Mouse (Mus musculus) neural tube, embryonic 13.5 days (tissue): Measurements from ENCODE around the gene Umodl1. TPM values are rescaled to one million over a fixed set of nuclear protein-coding genes. Genes with fewer than 3 reads are reported as not detected.

Experiments
- ATAC-seq: fragments of 200-750 bp; cut with Nextera tagmentation; 2 replicates; pipeline ENCODE4 v1.8.0; 2017; ENCODE audit warnings: low read depth, mild to moderate bottlenecking, moderate TSS enrichment, moderate library complexity
- H3K27ac ChIP-seq: fragments of 300-500 bp; sonication (generic); replicated peaks from 2 replicates; pipeline ENCODE4 v1.5.1; 2015; ENCODE audit warnings: moderate library complexity, mild to moderate bottlenecking, inconsistent platforms
- H3K27me3 ChIP-seq: fragments of 300-500 bp; sonication (generic); 2 replicates; pipeline ENCODE4 v1.6.1; 2015; ENCODE audit warnings: mild to moderate bottlenecking, inconsistent platforms
- H3K36me3 ChIP-seq: fragments of 300-500 bp; sonication (generic); 2 replicates; pipeline ENCODE4 v1.6.1; 2015; ENCODE audit warnings: mild to moderate bottlenecking, inconsistent platforms
- H3K4me1 ChIP-seq: fragments of 300-500 bp; sonication (generic); replicated peaks from 2 replicates; pipeline ENCODE4 v1.6.1; 2015; ENCODE audit warnings: inconsistent platforms
- H3K4me2 ChIP-seq: fragments of 300-500 bp; sonication (generic); 2 replicates; pipeline ENCODE4 v1.6.1; 2015; ENCODE audit warnings: inconsistent platforms, mild to moderate bottlenecking, moderate library complexity
- H3K4me3 ChIP-seq: fragments of 300-500 bp; sonication (generic); 2 replicates; pipeline ENCODE4 v1.5.1; 2015; ENCODE audit warnings: mild to moderate bottlenecking, inconsistent platforms
- H3K9ac ChIP-seq: fragments of 300-500 bp; sonication (generic); 2 replicates; pipeline ENCODE4 v1.6.1; 2015; ENCODE audit warnings: moderate library complexity, mild to moderate bottlenecking, inconsistent platforms
- H3K9me3 ChIP-seq: fragments of 300-500 bp; sonication (generic); 2 replicates; pipeline ENCODE4 v1.6.1; 2016; ENCODE audit warnings: inconsistent platforms
- WGBS: fragments of 180-500 bp; shearing (Covaris S2); methylation state at CpG from one replicate; pipeline ENCODE4 v1.1.7; 2015; 5-methylcytosine and 5-hydroxymethylcytosine counted together
- polyA plus RNA-seq: library from polyadenylated mRNA; unstranded; fragments of >200 nt; fragmentation: Nextera tagmentation; extraction: Ambion mirVana; gene quantifications from 2 replicates; pipeline ENCODE4 v1.2.1, GENCODE M21; 2015

Gene Umodl1
- 0.48 TPM in 1 of 2 replicates, not detected in the other for polyA plus RNA-seq

DNA sequence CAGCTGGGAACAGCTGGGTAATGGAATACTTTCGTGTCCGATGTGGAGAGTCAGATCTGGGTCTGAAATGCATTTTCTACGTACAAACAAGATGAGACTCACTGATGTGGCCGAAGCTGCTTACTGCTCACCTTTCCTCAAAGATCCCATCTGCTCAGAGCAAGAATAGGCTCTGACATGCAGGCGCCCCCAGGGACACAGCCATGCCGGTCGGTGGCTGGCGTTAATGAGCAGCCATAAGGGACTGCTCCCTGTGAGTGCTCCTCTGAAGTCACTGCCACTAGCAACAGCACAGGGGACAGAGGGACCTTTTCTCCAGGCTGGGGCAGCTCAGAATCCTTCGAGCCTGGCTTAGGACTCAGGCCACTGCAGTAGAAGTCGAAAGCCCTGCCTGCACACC, at the start of gene Umodl1:
Gene Umodl1 (plus strand): TSS at position 301 of the 400 bp plus-strand sequence.
- H3K27me3 ChIP-seq: no peaks in the 10 kb centered on the region
- peaks cover 7% of the 10 kb centered on the region; the same call in 1 of the 2 replicates for H3K9me3 ChIP-seq
- no peak within 1 kb of the TSS for H3K27ac ChIP-seq
- H3K4me2 ChIP-seq: no peak within 1 kb of the TSS
- H3K36me3 ChIP-seq: no peaks in the 10 kb centered on the region
- no peak for ATAC-seq
- peaks cover 4% of the 10 kb centered on the region; the same call in 1 of the 2 replicates for H3K4me1 ChIP-seq
- 48% methylated on average over 10 of the region's 10 CpGs for WGBS
- H3K4me3 ChIP-seq: no peak within 1 kb of the TSS
- H3K9ac ChIP-seq: no peak within 1 kb of the TSS

- WGBS: 74% methylated on average over 4 of the region's 4 CpGs
- ATAC-seq: no peak
- H3K4me1 ChIP-seq: peaks cover 19% of the 10 kb centered on the region
- no peak overlapping the region for H3K9ac ChIP-seq
- H3K9me3 ChIP-seq: no peaks in the 10 kb centered on the region
- H3K27me3 ChIP-seq: peaks cover 33% of the 10 kb centered on the region
- no peaks in the 10 kb centered on the region for H3K36me3 ChIP-seq
- no peak overlapping the region for H3K27ac ChIP-seq
- no peak overlapping the region for H3K4me2 ChIP-seq
- no peak overlapping the region for H3K4me3 ChIP-seq
These were observed 46.9 kb upstream of the Umodl1 start for GRCm38 (mm10) chr17:30907577-30907976.

DNA sequence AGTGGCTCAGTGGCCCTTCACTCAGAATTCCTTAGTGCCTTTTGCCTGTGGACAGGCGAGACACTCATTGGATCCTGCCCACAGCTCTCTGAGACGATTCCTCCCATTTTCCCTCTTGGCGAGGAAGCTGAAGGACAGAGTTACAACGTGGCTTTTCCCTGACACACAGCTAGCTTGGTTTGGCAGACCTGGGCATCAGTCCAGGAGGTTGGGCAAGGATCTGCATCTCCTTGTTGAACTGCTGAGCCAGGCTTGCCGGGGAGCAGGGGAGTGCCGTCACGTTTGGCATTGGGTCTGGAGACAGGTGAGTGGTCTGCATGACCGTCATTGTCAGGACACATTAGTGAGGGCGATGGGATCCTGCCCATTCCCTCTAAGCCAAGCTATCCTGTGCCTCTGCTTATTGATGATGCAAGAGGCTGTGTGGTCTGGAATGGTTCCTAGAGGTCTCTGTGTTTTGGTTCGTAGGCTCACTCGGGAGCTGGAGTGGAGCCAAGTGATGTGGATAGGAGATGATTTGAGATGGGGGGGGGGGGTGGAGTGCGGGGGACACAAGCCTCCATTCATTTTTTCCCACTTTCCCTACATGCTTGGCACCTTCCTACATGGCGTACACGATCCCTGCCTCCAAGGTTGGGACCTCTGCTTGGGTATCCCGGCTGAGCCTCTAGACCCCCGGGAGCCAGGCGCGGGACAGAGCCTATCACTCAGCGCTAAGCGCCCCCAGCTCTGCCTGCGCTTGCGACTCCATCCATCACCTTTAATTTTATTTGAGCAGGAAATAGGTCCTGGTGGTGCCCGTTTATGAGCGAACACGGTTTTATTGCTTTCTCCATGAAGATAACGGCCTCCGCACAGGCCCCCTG, 43.3 kb upstream of the Umodl1 start:
- ATAC-seq: peak; percentile 81
- Histone ChIP-seq H3K36me3 (no peaks in the 10 kb centered on the region), H3K4me3 (no peak overlapping the region), H3K9me3 (no peaks in the 10 kb centered on the region), H3K27ac (no peak overlapping the region), H3K4me1 (peaks cover 27% of the 10 kb centered on the region), H3K9ac (no peak overlapping the region), H3K27me3 (peaks cover 25% of the 10 kb centered on the region), H3K4me2 (peak overlapping the region; percentile 38)
- 43% methylated on average over 27 of the region's 27 CpGs for WGBS

DNA sequence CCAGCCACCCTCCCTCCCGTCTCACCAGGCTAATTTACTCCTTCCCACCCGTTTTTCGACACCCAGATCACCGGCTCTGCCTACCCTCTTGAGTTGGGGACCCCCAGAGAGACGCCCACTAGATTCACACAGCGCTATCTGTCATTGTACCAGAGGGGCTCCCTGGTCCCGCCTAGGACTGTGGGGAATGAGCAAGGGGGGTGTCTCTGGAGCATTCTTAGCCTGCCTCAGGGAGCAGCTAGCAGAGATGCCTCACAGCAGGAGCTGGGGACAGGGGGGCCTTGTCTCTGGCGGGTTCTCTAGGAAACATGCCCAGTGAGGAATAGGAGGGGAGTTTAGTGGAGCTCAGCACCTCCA, 42.7 kb upstream of the Umodl1 start:
- H3K4me3 ChIP-seq: no peak overlapping the region
- H3K27ac ChIP-seq: 0 out of 2 replicates have a peak overlapping the region, but pooled peaks have one; percentile 38
- no peaks in the 10 kb centered on the region for H3K9me3 ChIP-seq
- ATAC-seq: peak; percentile 42; the same call in 1 of the 2 replicates
- no peak overlapping the region for H3K9ac ChIP-seq
- H3K4me1 ChIP-seq: peaks cover 27% of the 10 kb centered on the region
- H3K4me2 ChIP-seq: peak overlapping the region; percentile 38
- 8% methylated on average over 8 of the region's 8 CpGs for WGBS
- peaks cover 25% of the 10 kb centered on the region for H3K27me3 ChIP-seq
- H3K36me3 ChIP-seq: no peaks in the 10 kb centered on the region

DNA sequence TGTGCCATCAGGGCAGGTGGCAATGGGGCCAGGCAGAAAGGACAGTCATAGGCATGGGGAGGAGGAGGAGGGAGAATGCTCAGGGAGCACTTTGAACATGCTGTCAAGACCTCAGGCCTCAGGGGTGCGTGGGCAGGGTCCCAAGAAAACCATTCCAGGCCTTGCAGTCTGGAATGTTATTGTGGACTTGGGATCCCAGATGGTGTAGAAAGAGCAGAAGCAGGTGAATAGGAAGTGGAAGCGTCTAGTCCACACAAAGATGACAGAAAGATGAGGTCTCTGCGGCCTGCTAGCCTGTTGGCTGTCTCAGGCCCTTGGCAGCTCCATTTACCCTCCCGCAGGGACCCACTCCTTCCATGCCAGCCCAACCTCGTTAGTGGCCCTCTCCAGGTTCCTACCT, 41.9 kb upstream of the Umodl1 start:
- no peak for ATAC-seq
- H3K9ac ChIP-seq: no peak overlapping the region
- peaks cover 27% of the 10 kb centered on the region for H3K4me1 ChIP-seq
- no peaks in the 10 kb centered on the region for H3K9me3 ChIP-seq
- no peak overlapping the region for H3K27ac ChIP-seq
- 44% methylated on average over 5 of the region's 5 CpGs for WGBS
- H3K4me2 ChIP-seq: no peak overlapping the region
- no peaks in the 10 kb centered on the region for H3K36me3 ChIP-seq
- no peak overlapping the region for H3K4me3 ChIP-seq
- H3K27me3 ChIP-seq: peaks cover 17% of the 10 kb centered on the region

GRCm38 (mm10) chr17:30914264-30914663, 40.2 kb upstream of the Umodl1 start:
- no peak overlapping the region for H3K4me2 ChIP-seq
- no peaks in the 10 kb centered on the region for H3K9me3 ChIP-seq
- H3K9ac ChIP-seq: no peak overlapping the region
- no peak for ATAC-seq
- no peak overlapping the region for H3K27ac ChIP-seq
- H3K4me3 ChIP-seq: no peak overlapping the region
- peaks cover 11% of the 10 kb centered on the region; the same call in 1 of the 2 replicates for H3K27me3 ChIP-seq
- H3K36me3 ChIP-seq: no peaks in the 10 kb centered on the region
- H3K4me1 ChIP-seq: peaks cover 27% of the 10 kb centered on the region

DNA sequence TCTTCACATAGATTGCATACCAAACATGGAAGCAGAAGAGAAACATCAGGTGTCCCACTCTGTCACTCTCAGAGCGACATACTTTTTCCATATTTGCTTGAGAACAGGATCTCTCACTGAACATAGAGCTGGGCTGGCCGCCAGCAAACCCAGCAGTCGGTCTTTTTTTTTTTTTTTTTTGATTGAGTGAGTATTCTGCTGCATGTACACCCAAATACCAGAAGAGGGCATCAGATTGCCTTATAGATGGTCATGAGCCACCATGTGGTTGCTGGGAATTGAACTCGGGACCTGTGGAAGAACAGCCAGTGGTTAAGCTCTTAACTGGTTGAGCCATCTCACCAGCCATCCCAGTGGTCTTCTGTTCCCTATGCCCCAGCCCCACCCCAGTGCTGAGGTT, 30.9 kb upstream of the Umodl1 start:
- Histone ChIP-seq H3K27me3 (no peaks in the 10 kb centered on the region), H3K27ac (no peak overlapping the region), H3K4me3 (no peak overlapping the region), H3K9ac (no peak overlapping the region), H3K4me2 (no peak overlapping the region), H3K4me1 (no peaks in the 10 kb centered on the region), H3K9me3 (no peaks in the 10 kb centered on the region), H3K36me3 (no peaks in the 10 kb centered on the region)
- ATAC-seq: no peak
- WGBS: 80% methylated on average over 4 of the region's 4 CpGs

DNA sequence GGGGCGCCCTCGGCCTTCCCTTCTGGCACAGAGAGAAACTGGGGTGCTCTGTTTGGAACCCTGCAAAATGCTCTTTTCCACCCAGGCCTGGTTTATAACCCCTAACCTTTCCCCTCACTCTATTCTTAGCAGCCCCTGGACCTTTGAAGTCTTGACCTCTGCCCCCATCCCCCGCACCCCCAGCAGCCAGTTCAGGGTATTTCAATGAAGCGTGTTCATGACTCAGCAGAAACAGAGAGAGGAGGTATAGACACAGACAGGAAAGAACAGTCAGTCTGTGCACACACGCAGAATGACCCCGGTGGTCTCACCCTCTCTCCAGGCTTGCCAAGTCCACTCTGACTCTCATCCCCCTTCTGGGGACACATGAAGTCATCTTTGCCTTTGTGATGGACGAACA, 23.6 kb upstream of the Umodl1 start:
- H3K4me3 ChIP-seq: no peak overlapping the region
- H3K4me1 ChIP-seq: no peaks in the 10 kb centered on the region
- no peak overlapping the region for H3K4me2 ChIP-seq
- WGBS: 80% methylated on average over 7 of the region's 7 CpGs
- no peak overlapping the region for H3K27ac ChIP-seq
- H3K9me3 ChIP-seq: no peaks in the 10 kb centered on the region
- H3K36me3 ChIP-seq: no peaks in the 10 kb centered on the region
- H3K9ac ChIP-seq: no peak overlapping the region
- ATAC-seq: no peak
- H3K27me3 ChIP-seq: no peaks in the 10 kb centered on the region

DNA sequence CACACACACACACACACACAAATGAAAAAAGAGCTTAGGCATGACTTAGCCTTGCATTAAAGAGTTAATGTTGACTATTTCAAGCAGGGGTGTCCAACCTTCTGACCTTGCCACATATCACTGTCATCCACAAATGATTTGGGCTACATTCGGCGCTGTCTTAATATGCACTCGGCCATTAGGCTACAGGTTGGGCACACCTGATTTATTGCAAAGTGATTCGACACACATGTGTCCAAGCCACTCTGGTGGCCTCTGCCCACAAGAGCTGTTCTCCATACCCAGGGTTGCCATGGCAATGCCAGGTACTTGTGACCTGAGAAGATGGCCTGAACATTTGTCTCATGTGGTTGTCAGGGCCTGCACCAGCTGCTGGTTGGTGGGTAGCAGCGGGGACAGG, 21.6 kb upstream of the Umodl1 start:
- Histone ChIP-seq H3K9ac (no peak overlapping the region), H3K4me1 (peaks cover 6% of the 10 kb centered on the region), H3K36me3 (no peaks in the 10 kb centered on the region), H3K27me3 (no peaks in the 10 kb centered on the region), H3K27ac (no peak overlapping the region), H3K9me3 (no peaks in the 10 kb centered on the region), H3K4me2 (no peak overlapping the region), H3K4me3 (no peak overlapping the region)
- 74% methylated on average over 5 of the region's 5 CpGs for WGBS
- no peak for ATAC-seq

DNA sequence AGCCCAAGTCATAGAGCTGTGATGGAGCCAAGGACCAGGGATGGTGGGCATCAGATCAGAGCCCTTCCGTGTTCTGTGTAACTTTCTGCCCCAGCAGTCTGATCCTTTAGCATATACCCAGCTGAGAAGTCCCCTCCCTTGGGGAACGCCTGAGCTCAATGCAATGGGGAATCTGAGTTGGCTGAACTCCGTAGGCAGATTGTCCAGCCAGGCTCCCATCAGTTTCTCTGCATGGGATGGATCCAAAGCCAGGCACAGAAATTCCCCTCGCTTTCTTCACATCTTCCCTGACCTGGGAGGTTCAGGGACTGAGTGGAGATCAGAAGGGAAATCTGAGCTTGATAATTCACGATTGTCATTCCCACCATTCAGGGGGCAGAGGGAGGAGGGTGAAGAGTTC, 19.1 kb upstream of the Umodl1 start:
- H3K4me3 ChIP-seq: no peak overlapping the region
- no peaks in the 10 kb centered on the region for H3K9me3 ChIP-seq
- no peak for ATAC-seq
- no peak overlapping the region for H3K4me2 ChIP-seq
- H3K9ac ChIP-seq: no peak overlapping the region
- WGBS: 42% methylated on average over 5 of the region's 5 CpGs
- H3K27me3 ChIP-seq: peaks cover 3% of the 10 kb centered on the region; the same call in 1 of the 2 replicates
- H3K4me1 ChIP-seq: peaks cover 18% of the 10 kb centered on the region
- H3K36me3 ChIP-seq: no peaks in the 10 kb centered on the region
- no peak overlapping the region for H3K27ac ChIP-seq

DNA sequence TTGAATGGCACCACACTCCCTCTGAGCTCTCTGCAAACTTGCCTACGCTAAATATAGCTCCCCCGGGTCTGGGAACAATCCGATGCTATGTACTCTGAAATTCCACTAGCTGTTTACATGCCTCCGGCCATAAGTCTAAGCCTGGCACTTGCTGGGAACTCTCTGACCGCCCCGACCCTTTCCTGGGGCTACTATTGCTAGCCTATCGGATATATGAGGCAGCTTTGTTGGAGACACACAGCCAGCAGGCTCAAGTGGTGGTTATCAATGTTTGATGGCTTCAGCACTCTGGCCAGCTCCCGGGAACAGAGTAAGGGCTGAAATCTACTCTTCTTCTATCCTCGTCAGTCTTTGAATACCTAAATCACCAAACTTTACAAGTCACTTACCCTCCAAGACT, 15.9 kb upstream of the Umodl1 start:
- peaks cover 3% of the 10 kb centered on the region; the same call in 1 of the 2 replicates for H3K27me3 ChIP-seq
- WGBS: 38% methylated on average over 9 of the region's 9 CpGs
- H3K36me3 ChIP-seq: no peaks in the 10 kb centered on the region
- no peak overlapping the region for H3K27ac ChIP-seq
- no peak; the same call in 1 of the 2 replicates for ATAC-seq
- H3K9ac ChIP-seq: no peak overlapping the region
- H3K9me3 ChIP-seq: no peaks in the 10 kb centered on the region
- peaks cover 18% of the 10 kb centered on the region for H3K4me1 ChIP-seq
- H3K4me2 ChIP-seq: no peak overlapping the region
- H3K4me3 ChIP-seq: no peak overlapping the region

DNA sequence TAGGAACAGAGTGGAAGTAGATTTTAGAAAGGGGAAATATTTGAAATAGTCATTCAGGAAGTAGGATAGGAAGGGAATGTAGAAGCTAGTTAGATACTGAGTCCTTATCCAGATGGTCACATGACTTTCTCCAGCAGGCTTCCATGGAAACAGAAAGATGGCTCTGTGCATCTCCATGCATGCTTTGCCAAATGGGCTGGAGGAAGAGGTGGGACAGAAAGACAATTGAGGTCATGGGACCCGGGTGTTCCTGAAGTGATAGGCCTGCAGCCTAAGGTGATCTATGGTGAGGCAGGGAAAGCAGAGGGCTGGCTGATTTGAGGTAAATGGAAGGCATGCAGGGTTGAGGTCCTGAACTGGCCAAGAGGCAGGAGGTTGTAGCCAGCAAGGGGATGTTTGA, 6.1 kb upstream of the Umodl1 start:
- Histone ChIP-seq H3K9me3 (no peaks in the 10 kb centered on the region), H3K27me3 (no peaks in the 10 kb centered on the region), H3K27ac (no peak overlapping the region), H3K36me3 (no peaks in the 10 kb centered on the region), H3K4me2 (no peak overlapping the region), H3K9ac (no peak overlapping the region), H3K4me3 (no peak overlapping the region), H3K4me1 (0 out of 2 replicates have a peak, but pooled peaks cover 7% of the 10 kb centered on the region)
- WGBS: 57% methylated on average over 1 of the region's 1 CpGs
- no peak for ATAC-seq
